Mouse (Mus musculus): Measurements from ENCODE around the gene Gigyf2. TPM values are rescaled to one million over a fixed set of nuclear protein-coding genes. Genes with fewer than 3 reads are reported as not detected.

The Gigyf2 gene
- total RNA-seq, 2 experiments from 2014 or later: 133 to 144 TPM

DNA sequence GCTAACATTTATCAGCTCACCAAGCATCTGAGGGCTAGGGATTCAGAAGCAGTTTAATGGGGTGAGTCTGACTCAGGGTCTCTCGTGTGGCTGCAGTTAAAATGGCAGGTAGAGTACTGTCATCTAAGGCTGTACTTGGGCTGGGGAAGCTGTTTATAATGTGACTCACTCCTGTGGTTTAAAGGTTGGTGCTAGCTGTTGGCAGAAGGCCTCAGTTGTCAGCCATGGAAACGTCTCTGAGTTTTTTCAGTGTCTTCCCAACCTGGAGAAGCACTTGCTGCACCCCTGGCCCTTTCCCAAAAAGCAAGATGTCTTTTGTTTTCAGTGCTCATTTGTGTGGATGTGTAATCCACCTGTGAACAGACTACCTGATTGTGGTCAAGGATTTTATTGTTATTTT lies 10.9 kb upstream of the Gigyf2 start:
- no peak for DNase-seq (ENCODE audit: low spot score in 2 of 2)

DNA sequence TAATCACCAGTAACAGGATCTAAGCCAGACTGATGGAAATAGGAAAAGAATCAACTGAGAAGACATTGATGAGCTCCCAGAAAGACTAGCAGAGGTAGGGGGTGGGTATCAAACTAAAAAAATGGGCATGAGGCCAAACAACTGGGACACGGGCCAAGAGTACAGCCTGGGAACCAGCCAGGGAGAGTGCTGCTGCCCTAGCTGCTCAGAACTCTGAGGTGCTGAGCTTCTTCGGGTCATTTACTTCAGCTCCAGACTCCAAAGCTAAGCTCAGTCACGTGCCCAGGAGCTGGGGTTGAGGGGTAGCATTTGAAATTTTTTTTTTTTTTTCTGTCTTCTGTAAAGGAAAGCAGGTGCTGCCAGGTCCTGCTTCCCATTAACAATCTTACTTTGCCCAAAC lies 10.1 kb upstream of the Gigyf2 start:
- DNase-seq (ENCODE audit: low spot score in 2 of 2): peak; percentile 12 to 22

DNA sequence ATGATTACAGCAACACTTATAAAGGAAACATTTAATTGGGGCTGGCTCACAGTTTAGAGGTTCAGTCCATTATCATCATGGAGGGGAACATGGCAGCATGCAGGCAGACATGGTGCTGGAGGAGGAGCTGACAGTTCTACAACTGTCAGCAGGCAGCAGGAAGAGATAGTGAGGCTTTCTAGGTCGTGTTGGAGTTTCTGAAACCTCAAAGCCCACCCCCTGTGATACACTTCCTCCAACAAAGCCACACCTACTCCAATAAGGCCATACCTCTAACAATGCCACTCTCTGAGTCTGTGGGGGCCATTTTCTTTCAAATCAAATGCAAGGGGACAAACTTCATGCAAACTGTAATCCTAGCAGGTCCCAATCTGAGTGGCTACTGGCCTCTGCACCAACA lies 5.7 kb upstream of the Gigyf2 start:
- no peak for DNase-seq (ENCODE audit: low spot score in 2 of 2)

DNA sequence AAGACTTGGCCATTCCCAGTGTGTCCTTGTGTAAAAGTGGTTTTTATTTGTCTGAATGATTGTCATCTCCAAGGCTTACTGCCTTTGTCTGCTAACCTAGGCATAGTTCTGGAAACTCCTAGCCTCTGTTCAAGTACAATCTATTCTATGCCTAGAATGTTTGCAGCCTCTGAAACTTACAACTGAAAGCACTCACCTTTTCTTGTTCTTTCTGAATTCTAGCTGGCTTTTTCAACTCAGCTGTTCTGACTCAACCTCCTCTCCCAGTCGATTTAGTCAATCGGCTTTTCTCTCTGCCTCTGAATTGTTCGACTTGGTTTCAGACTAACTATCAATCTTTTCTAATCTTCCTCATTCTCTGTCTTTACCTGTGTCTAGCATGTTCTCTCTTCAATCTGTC lies 4.0 kb upstream of the Gigyf2 start:
- no peak for DNase-seq (ENCODE audit: low spot score in 2 of 2)

DNA sequence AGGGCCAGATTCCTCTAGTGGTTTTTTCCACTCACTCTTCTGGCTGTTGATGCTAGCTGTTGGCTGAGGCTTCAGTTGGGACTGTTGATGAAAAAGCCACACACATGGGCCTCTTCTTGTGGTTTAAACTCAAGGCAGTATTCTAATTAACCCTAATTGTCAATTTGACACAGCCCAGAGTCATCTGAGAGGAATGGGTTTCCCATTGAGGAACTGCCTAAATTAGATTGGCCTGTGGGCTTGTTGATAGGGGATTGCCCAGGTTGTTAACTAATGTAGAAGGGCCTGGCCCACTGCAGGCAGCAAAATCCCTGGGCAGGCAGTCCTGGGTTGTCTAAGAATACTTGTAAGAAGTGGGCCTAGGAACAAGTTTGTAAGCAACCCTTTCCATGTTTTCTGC lies 2.1 kb upstream of the Gigyf2 start:
- no peak for DNase-seq (ENCODE audit: low spot score in 2 of 2)

DNA sequence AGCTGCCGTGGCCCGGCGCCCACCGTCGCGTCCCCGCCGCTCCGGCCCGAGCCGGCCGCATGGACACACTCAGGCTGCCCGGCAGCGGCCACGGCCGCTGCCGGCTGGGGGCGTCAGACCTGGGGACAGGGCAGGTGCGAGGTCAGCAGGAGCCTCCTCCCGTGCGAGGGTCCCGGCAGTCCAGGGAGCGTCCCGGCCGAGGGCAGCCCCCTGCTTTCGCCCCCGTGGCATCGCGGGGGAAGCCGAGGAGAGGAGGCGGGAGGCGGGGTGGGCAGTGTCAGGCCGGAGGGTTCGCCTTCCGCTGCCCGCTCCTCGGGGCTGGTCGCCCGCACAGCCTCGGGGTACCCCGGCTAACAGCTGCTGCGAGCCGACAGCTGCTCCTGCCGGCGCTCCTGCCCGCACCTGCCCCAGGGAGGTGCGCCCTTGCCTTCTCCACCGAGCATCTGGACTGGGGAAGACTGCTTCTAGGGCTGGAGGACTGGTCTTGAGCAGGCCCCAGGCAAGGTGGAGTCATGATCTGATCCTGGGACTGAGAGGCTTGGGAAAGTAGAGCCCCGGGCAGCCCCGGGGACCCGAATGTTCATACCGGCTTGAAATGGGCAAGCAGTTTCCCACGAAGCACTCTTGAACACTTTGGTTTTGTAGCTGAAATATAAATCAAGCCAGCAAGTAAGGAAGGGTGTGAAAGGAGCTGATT lies 515 bp downstream of the Gigyf2 start:
- DNase-seq (ENCODE audit: low spot score in 2 of 2): peak in 1 of 2 experiments; percentile 25

DNA sequence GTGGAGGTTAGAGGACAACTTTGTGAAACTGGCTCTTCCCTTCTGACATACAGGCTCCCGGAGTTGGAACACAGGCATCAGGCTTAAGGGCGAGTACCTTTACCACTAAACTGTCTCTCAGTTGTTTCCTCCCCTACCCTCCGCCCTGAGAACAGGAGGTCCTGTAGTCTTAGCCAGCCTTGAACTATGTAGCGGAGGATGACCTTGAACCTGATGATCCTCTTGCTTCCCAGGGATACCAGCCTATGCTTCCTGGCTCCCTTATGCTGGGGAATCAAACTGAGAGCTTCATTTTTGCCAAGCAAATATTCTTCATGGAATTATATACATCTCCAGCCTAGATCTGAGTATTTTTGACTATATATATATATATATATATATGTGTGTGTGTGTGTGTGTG lies 5.0 kb downstream of the Gigyf2 start:
- DNase-seq (ENCODE audit: low spot score in 2 of 2): no peak

DNA sequence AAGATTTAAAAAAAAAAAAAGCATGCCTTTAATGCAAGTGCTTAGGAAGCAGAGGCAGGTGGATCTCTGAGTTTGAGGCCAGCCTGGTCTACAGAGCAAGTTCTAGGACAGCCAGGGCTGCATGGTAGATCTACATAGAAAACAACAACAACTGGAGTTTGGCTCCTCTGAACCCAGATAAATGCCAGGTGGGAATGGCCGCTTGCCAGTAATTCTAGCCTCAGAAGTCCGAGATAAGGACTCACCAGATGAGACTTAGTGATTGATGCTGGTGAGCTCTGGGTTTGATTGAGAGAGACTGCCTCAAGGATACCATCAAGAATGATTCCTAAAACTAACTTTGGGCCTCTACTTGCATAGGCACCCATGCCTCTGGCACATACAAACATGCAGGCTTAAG lies 23.8 kb downstream of the Gigyf2 start:
- no peak for DNase-seq (ENCODE audit: low spot score in 2 of 2)

DNA sequence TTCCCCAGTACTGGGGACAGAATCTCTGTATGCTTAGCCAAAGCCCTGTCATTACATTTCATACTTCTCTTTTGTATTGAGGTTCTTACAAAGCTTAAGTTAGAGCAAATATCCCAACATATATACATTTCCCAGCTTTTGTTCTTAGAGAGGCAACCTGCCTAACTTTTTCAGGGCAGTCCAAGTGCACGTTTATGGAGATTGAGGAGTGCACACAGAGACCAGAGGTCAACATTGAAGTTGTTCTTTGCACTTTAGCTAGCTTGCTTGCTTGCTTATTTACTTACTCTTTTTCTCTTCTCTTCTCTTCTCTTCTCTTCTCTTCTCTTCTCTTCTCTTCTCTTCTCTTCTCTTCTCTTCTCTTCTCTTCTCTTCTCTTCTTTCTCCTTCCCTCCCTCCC lies 33.5 kb downstream of the Gigyf2 start:
- no peak for DNase-seq (ENCODE audit: low spot score in 2 of 2)

DNA sequence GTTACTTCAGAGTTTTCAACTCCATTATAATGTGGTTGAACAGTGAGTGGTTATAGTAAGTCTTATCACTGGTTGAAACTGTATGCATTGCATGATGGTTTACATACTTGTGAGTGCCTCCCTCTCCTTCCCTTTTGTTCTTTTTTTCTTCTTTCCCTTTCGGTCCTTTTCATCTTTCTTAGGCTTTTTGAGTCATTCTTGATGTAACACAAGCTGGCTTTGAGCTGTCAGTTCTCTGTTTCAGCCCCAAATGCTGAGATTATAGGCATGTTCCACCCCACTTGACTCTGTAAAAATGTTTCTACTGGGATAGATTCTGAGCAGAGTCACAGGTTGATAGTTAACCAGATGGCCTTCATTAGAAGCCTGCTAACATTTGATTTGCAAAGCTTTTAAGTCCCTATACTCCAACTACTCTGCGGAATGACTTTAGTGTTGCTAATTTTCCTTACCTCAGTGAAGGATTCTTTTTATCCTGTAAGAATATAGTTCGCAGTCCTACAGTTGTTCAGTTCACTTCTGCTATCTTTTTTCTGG lies 51.3 kb downstream of the Gigyf2 start:
- DNase-seq (ENCODE audit: low spot score in 2 of 2): no peak

DNA sequence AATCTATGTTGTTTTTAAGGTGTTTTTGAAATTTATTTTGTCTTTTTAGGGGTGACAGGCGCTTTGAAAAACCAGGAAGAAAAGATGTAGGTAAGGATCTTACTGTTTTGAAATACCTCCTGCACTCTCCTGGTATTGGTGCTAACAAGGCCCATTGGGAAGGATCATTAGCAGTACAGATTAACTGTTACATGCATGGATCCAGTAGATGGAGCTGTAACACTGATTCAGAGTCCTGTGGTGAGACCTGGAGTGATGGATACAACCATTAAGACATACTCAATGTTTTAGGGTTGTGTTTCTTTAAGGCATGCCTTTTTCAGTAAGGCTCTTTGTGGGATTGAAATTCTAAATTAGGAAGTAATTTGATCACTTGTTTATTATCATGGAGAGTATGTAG lies 53.1 kb downstream of the Gigyf2 start:
- no peak for DNase-seq (ENCODE audit: low spot score in 2 of 2)

DNA sequence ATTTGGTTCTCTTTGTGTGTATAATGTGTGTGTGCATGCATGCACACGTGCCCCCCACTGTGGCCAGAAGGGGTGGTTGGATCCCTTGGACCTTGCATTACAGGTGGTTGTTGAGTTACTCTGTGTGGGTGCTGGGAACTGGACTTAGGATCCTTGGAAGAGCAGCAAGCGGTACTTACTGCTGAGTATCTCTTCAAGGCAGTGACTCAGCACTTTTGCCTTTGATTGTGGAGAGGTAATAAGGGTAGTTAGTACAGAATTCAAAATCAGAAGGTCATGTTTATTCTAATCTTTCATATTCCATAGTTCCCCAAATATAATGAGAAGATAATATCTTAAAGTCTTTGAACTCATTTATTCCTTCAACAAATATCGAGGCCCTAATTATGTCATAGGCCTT lies 54.4 kb downstream of the Gigyf2 start:
- no peak for DNase-seq (ENCODE audit: low spot score in 2 of 2)

DNA sequence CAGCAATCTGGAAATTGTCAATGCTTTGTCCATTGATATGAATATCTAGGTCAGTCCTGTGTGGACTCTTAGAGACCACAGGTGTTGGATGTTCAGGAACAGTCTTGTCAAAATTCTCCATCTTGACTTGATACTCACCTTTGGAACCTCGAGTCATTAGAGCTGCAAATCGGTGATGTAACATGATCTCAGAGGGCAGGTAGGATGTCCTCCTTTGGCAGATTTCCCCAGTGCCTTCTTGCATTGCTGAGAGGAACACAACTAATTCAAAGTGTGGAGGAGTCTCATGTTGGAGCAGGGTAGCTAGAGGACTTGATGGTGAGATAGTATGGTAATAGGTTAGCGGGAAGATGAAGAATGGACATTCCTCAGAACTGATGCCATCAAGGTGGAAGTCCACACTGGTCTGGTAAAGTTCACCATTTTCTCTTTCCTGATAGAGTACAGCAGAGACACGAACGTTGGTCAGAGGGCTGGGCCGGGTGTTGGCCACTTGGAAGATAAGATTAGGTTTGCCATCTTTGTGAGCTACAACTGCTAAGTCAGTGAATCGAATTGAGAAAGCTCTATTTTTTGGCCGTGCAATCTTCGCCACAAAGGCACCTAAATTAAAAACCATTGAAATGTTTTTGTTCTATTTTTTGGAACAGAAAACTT lies 59.8 kb downstream of the Gigyf2 start:
- no peak for DNase-seq (ENCODE audit: low spot score in 2 of 2)

DNA sequence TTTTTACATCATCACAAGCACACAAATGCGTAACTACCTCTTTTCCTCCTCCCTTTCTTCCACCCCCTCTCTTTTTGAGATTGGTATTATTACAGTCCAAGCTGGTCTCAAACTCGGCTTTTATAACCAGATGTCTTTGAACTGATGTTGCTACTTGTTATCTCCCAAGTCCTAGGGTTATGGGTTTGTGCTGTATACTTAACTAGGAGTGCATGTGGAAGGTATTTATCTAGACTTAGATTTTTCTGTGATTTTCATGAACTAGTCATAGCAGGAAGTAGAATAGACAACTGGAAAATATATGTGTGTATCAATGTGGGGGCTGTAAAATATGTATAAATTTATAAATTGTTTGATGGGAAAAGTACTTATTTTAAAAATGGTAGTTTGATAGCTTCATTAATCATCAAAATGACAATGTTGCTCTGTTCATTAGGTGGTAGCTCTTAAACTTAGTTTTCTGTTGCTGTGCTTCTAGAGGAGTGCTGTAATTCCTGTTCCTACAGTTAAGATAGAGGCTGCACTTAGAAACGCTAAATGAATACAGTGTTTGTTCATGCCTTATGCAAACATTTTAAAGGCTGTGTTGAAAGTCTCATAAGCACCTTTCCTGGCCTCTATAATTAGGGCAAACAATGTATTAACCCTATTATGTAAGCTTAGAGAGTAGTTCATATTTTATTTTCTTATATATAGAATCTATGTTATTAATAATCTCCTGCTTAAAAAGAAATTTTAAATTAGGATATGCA lies 66.8 kb downstream of the Gigyf2 start:
- DNase-seq (ENCODE audit: low spot score in 2 of 2): no peak

DNA sequence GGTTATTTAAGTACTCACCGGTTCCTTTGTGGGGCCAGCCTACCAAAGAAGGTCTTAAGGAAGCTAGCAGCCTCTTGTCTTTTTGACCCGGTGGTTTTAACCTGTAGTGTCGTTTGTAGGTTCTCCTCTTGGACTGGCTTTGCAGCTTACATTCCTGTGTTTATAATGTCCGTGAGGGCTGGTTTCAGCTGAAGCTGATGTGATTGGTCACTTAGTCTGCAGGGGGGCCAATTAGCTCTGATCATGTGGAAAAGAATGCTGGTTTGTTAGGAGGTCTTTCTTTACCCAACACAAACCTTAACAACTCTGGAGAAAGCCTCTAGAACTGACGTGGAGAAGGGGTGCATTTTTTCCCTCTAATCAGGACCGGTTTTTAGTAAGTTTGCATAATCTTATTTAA lies 67.8 kb downstream of the Gigyf2 start, which contains the start of gene Kcnj13:
Gene Kcnj13 (minus strand): TSS at position 136 of the 400 bp plus-strand sequence.
- no peak for DNase-seq (ENCODE audit: low spot score in 2 of 2)

DNA sequence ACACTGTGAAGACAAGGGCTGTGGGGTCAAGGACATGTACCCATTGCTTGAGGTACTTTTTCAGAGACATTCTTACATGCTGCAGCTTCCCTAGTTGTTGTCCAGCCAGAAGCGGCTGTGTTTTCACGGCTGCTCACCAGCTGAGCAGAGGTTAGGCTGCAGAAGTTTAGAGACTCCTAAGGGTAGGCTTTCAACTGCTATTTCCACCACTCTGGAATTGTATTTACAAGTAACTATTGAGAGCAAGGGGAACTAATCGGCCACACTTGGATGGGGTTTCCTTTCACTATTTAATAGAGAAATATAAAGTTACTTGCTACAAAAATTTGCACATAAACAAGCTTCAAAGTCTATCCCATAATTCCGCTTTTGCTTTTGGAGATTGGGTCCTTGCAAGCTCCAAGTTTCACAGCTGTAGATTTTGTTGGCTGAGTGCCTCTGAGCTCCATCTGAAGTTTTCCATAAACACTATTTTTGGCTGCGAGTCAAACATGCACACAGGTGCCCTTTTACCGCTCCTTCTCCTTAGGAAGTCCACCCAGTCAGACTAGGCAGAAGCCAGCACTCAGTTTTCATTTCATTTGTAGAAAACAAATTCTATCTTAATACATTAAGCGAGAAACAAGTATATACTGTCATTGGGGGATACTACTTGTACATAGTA lies 70.3 kb downstream of the Gigyf2 start:
- DNase-seq (ENCODE audit: low spot score in 2 of 2): no peak

DNA sequence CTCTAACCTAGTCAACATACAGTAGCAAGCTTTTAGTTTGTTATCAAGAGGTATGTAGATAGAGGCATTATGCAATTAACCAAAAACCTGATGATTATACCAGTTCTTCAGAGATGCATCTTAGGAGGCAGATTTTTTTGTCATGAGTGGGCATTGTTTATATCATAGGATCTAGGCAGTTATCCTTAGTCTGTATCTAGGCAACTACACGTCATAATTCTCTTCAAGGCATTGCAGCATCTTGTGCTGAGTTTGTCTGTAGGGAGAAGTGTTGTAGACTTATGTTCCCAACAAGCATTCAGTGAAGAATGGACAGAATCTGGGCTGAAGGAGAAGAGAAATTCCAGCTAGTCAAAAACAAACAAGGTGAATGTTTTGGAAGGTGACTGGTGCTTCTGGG lies 77.9 kb downstream of the Gigyf2 start:
- no peak for DNase-seq (ENCODE audit: low spot score in 2 of 2)

DNA sequence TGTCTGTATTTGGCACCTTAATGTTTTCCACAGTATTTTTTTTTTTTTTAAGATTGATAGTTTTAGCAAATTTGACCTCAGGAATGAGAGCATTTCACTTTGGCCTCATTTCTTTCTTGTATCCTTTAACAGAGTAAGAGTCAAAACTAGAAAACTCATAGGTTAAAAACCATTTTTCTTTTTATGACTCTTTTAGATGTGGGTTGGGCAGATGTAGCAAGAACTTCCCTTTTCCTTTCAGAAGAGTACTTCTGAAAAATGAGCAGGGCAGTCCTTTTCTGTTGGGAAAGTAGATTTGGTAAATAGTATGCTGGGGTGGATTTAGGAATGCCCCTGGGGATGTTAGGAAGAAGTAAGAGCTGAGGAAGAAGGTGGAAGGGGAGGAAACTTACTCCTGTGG lies 79.2 kb downstream of the Gigyf2 start:
- no peak for DNase-seq (ENCODE audit: low spot score in 2 of 2)

DNA sequence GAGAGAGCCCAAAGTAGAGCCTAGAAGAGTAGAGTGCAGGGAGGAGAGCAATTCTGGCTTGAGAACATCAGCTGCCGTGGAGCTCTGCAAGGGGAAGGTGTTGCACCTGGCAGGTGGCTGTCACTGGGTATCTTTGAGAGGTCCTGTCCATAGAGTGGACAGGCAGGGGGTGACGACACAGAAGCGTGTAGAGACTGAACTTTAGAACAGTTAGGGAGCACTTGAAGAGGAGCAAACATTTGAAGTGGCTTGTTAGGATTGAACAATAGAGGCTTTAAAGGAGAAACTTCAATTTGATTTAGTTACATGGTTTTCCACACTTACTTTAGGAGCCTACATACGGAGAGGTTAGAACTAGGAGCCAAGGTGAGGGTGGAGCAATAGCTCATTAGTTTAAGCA lies 82.6 kb downstream of the Gigyf2 start:
- DNase-seq (ENCODE audit: low spot score in 2 of 2): no peak

DNA sequence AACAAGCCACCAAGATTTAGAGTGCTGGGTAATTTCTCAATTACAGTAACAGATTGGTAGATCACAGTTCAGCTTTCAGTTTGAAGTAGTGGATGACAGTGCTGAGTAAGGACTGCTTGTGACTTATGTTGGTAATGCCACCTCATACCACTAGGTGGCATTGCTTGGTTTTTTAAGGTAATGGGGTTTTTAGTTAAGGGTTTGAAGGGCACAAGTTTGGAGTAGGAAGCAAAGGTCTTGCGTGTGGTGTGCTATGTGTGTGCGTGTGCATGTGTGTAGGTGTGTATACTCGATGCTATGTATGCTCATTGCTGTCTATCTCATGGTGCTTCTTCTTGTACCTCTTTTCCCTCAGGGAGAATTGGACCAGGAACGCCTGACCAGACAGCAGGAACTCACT lies 91.9 kb downstream of the Gigyf2 start:
- no peak for DNase-seq (ENCODE audit: low spot score in 2 of 2)

DNA sequence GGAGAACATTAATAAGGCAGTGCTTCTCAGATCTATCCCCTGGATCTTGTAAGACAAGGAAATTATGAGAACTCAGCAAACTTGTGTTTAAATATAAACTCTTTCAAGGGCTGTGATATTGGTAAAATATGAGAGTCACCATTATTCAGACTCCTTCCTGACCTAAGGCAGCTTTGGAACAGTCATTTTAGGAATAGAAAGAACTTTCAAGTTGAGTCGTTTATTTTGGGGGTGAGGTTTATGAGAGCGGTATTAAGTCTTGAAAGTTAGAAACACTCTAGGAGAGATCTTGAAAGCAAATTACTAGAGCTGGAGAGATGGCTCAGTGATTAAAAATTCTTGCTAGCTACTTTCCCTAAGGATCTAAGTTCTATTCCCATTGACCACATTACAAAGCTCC lies 108.3 kb downstream of the Gigyf2 start:
- no peak for DNase-seq (ENCODE audit: low spot score in 2 of 2)

DNA sequence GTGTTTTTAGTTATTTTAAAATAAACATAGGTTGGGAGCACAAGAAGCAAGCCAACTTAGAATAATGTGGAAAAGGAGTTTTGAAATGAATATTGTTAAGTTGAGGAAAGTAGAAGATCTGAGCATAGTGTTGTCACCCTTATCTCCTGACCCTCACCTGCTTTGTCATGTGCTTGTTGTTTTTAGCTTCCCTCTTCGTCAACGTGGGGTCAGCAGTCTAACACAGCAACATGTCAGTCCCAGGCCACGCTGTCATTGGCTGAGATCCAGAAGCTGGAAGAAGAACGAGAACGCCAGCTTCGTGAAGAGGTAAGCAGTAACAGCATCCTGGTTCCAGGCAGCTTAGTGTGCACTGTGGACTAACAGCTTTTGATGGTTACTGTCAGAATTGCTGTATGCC lies 109.8 kb downstream of the Gigyf2 start:
- no peak for DNase-seq (ENCODE audit: low spot score in 2 of 2)
